Mouse (Mus musculus) forebrain, embryonic 11.5 days (tissue): ENCODE data around the gene Slc43a1. TPM values are rescaled to one million over a fixed set of nuclear protein-coding genes. Genes with fewer than 3 reads are reported as not detected.
A peak's percentile ranks its signal among the peaks of the same experiment; 100 is the strongest.

Experiments
- ATAC-seq: fragments of 200-750 bp; cut with Nextera tagmentation; replicated peaks from 2 replicates; pipeline ENCODE4 v1.8.0; 2017; ENCODE audit warnings: moderate TSS enrichment; ENCODE audit not compliant: low FRiP score
- DNase-seq: peaks from one replicate; pipeline ENCODE4 v3.0.0-alpha.2; 2017; ENCODE audit warnings: low spot score
- H3K27ac ChIP-seq: fragments of 300-500 bp; sonication (generic); 2 replicates; pipeline ENCODE4 v1.5.1; 2014; ENCODE audit warnings: low read depth, low read length
- H3K27me3 ChIP-seq: fragments of 300-500 bp; sonication (generic); 2 replicates; pipeline ENCODE4 v1.6.1; 2014; ENCODE audit warnings: mild to moderate bottlenecking, low read length, mixed read lengths; ENCODE audit not compliant: control insufficient read depth, insufficient read depth
- H3K36me3 ChIP-seq: fragments of 300-500 bp; sonication (generic); 2 replicates; pipeline ENCODE4 v1.6.1; 2014; ENCODE audit warnings: mild to moderate bottlenecking, low read length, moderate library complexity, mixed read lengths; ENCODE audit not compliant: control insufficient read depth, insufficient read depth
- H3K4me1 ChIP-seq: fragments of 300-500 bp; sonication (generic); replicated peaks from 2 replicates; pipeline ENCODE4 v1.6.1; 2014; ENCODE audit warnings: low read length, mixed read lengths; ENCODE audit not compliant: control insufficient read depth, insufficient read depth
- H3K4me2 ChIP-seq: fragments of 300-500 bp; sonication (generic); 2 replicates; pipeline ENCODE4 v1.6.1; 2014; ENCODE audit warnings: low read depth, mild to moderate bottlenecking, low read length, moderate library complexity, mixed read lengths; ENCODE audit not compliant: severe bottlenecking
- H3K4me3 ChIP-seq: fragments of 300-500 bp; sonication (generic); 2 replicates; pipeline ENCODE4 v1.5.1; 2014; ENCODE audit warnings: low read depth, low read length
- H3K9ac ChIP-seq: fragments of 300-500 bp; sonication (generic); 2 replicates; pipeline ENCODE4 v1.6.1; 2014; ENCODE audit warnings: low read length
- H3K9me3 ChIP-seq: fragments of 300-500 bp; sonication (generic); 2 replicates; pipeline ENCODE4 v1.6.1; 2016; ENCODE audit warnings: low read length, mixed read lengths; ENCODE audit not compliant: control insufficient read depth
- WGBS: fragments of 180-500 bp; shearing (Covaris S2); extraction: QIAGEN DNeasy Blood & Tissue Kit; methylation state at CpG from one replicate; pipeline ENCODE4 v1.1.7; 2014; 5-methylcytosine and 5-hydroxymethylcytosine counted together
- polyA plus RNA-seq: library from polyadenylated mRNA; unstranded; fragments of >200 nt; fragmentation: Nextera tagmentation; extraction: Ambion mirVana; gene quantifications from 2 replicates; pipeline ENCODE4 v1.2.1, GENCODE M21; 2014

Slc43a1 gene
- polyA plus RNA-seq, 1 experiment from 2014 or later = 22.0 TPM

DNA sequence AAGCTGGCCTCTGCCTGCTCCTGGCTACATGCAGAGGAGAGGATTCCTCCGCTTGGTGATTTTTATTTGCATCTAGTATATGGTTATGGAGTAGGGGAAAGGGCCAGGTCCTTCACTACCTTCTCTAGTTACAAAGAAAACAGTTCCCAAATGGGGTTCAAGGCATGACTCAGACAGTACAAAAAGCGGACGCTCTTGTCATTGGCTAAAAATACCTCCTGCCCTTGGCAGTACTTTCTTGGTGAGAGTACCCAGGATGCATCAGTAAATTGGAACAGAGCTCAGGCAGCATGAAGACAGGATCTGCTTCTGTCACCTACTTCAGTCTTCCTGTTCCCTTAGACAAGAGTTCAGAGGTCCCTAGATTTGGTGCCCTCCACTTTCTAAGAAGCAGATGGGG lies 18.8 kb upstream of the Slc43a1 start:
- no peak for ATAC-seq
- no peaks in the 10 kb centered on the region for H3K9me3 ChIP-seq
- no peak overlapping the region for H3K4me3 ChIP-seq
- DNase-seq = no peak
- no peaks in the 10 kb centered on the region for H3K27me3 ChIP-seq
- H3K36me3 ChIP-seq = no peaks in the 10 kb centered on the region
- no peaks in the 10 kb centered on the region for H3K4me1 ChIP-seq
- H3K4me2 ChIP-seq = no peak overlapping the region
- 67% methylated on average over 3 of the region's 3 CpGs for WGBS
- no peak overlapping the region for H3K9ac ChIP-seq
- H3K27ac ChIP-seq = no peak overlapping the region

DNA sequence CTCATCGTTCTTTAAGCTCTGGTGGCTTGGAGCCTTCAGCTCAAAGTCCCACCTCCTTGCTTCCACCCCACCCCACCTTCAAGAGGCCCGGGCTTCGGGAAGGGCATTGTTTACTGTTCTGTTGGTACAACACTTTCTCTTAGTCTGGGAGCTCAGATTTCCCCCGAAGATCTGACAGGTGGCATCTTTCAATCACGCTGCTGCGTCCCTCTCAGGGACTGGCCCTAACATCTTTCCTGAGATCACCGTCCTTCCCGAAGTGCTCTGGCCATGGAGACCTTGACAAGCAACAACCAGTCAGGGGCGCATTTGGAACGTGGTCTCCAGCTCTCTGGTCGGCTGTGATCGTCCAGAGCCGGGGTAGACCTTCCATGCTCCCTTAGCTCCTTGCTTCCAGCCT lies 16.1 kb upstream of the Slc43a1 start, which contains the start of gene Smtnl1:
Gene Smtnl1 (minus strand): TSS at position 101 of the 400 bp plus-strand sequence.
- no peak within 1 kb of the TSS for H3K4me2 ChIP-seq
- 71% methylated on average over 13 of the region's 13 CpGs for WGBS
- ATAC-seq (no peak), DNase-seq (no peak)
- H3K27ac ChIP-seq = no peak within 1 kb of the TSS
- H3K36me3 ChIP-seq = no peaks in the 10 kb centered on the region
- H3K4me1 ChIP-seq = no peaks in the 10 kb centered on the region
- H3K4me3 ChIP-seq = no peak within 1 kb of the TSS
- H3K9me3 ChIP-seq = no peaks in the 10 kb centered on the region
- H3K27me3 ChIP-seq = no peaks in the 10 kb centered on the region
- no peak within 1 kb of the TSS for H3K9ac ChIP-seq

- H3K4me2 ChIP-seq = no peak overlapping the region
- WGBS = 51% methylated on average over 2 of the region's 2 CpGs
- no peak for ATAC-seq
- no peaks in the 10 kb centered on the region for H3K36me3 ChIP-seq
- H3K27me3 ChIP-seq = no peaks in the 10 kb centered on the region
- no peak for DNase-seq
- H3K27ac ChIP-seq = no peak overlapping the region
- no peaks in the 10 kb centered on the region for H3K9me3 ChIP-seq
- no peak overlapping the region for H3K9ac ChIP-seq
- H3K4me3 ChIP-seq = no peak overlapping the region
- no peaks in the 10 kb centered on the region for H3K4me1 ChIP-seq
Measured at GRCm38 (mm10) chr2:84823237-84823636, 15.4 kb upstream of the Slc43a1 start.

DNA sequence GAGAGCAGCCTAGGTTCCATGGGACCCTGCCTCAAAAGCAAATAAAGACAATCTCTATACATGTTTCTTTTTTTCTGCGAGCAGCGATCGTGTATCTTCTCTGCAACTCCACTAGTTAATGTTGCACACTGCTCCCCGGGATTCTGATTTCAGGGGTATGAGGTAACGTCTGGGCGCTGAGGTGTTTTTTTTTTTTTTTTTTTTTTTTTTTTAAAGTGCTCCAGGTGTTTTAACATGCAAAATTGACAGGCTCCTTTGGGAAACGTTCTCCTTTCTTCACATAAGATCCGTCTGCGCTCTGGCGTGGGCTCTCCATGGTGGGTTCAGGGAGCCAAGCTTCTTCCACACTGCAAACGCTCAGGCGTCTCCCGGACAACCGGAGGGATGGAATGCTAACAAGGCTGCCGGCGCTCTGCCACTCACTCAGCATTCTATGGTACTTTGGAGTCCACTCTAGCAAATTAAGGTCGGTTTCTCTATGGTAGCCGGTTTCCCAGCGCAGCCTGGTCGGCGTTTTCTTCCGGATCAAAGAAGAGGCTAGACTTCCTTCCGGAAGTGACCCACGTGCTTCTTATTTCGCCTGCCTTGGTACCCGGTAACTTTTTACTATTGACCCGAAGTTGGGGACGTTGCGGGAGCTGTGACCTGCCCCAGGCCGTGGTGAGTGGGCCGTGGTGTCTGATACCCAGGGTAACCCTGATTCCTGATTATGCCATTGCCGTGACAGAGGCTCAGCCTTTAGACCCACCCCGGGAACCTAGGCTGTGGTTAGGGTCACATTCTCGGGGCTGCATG lies 12.0 kb upstream of the Slc43a1 start, which contains the start of gene Timm10:
Gene Timm10 (plus strand): TSS at position 510 of the 795 bp plus-strand sequence.
- WGBS = under 1% methylated on average over 34 of the region's 34 CpGs
- Histone ChIP-seq H3K36me3 (no peaks in the 10 kb centered on the region; the same call in 1 of the 2 replicates), H3K9me3 (no peaks in the 10 kb centered on the region), H3K9ac (peak within 1 kb of the TSS; percentile 65), H3K4me3 (peak within 1 kb of the TSS; percentile 72), H3K27me3 (no peaks in the 10 kb centered on the region), H3K27ac (no peak within 1 kb of the TSS), H3K4me1 (no peaks in the 10 kb centered on the region), H3K4me2 (peak within 1 kb of the TSS; percentile 96)
- peak; percentile 94 for DNase-seq
- peak; percentile 91 for ATAC-seq

GRCm38 (mm10) chr2:84827283-84827920 lies 11.2 kb upstream of the Slc43a1 start:
- peak overlapping the region; percentile 65 for H3K9ac ChIP-seq
- H3K27me3 ChIP-seq = no peaks in the 10 kb centered on the region
- H3K4me3 ChIP-seq = peak overlapping the region; percentile 72
- H3K36me3 ChIP-seq = no peaks in the 10 kb centered on the region; the same call in 1 of the 2 replicates
- no peaks in the 10 kb centered on the region for H3K4me1 ChIP-seq
- H3K4me2 ChIP-seq = peak overlapping the region; percentile 96
- H3K9me3 ChIP-seq = no peaks in the 10 kb centered on the region
- H3K27ac ChIP-seq = no peak overlapping the region
- ATAC-seq = peak; percentile 35
- DNase-seq = no peak
- under 1% methylated on average over 29 of the region's 29 CpGs for WGBS

DNA sequence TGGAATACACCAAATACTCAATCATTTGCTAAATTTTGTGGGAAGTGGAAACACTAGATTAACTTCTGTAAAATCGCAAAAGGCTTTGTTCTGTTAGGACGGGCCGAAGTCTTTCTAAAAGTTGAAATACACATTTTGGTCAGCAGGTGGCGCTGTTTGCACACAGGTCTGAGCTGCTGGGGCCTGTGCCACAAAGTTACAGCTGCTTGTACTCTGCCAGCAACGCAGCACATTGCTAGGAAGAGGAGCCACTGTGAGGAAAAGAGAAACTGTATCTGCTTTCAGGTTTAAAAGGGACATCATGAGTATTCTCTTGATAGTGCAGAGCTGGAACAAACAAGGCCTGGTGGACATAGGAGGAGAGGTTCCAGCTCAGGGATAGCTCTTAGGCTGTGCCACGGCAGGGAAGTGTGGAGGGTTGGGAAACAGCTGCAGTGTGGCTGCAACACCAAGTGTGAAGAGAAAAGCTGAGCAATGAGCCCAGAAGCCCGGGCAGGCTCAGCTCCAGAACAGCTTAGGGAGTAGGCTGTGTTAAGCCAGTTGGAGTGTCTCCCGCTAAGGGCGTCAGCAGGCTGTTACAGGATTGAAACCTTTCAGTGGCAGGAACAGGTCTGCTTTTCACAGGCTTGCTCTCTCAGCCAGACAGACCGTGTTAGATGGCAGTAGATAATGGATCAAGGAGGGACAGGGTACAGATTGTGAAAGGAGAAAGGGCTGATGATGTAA lies 6.8 kb upstream of the Slc43a1 start:
- no peaks in the 10 kb centered on the region for H3K4me1 ChIP-seq
- no peaks in the 10 kb centered on the region for H3K9me3 ChIP-seq
- no peaks in the 10 kb centered on the region; the same call in 1 of the 2 replicates for H3K36me3 ChIP-seq
- H3K27me3 ChIP-seq = no peaks in the 10 kb centered on the region
- WGBS = 39% methylated on average over 10 of the region's 10 CpGs
- H3K4me3 ChIP-seq = no peak overlapping the region
- H3K27ac ChIP-seq = no peak overlapping the region
- H3K4me2 ChIP-seq = no peak overlapping the region
- ATAC-seq (peak; percentile 63), DNase-seq (peak; percentile 86)
- H3K9ac ChIP-seq = no peak overlapping the region; the same call in 1 of the 2 replicates

- H3K27me3 ChIP-seq = peaks cover 5% of the 10 kb centered on the region; the same call in 1 of the 2 replicates
- no peak overlapping the region for H3K27ac ChIP-seq
- no peak overlapping the region for H3K9ac ChIP-seq
- no peak overlapping the region for H3K4me3 ChIP-seq
- ATAC-seq = no peak
- H3K36me3 ChIP-seq = no peaks in the 10 kb centered on the region
- no peaks in the 10 kb centered on the region for H3K9me3 ChIP-seq
- DNase-seq = no peak
- peaks cover 7% of the 10 kb centered on the region; the same call in 1 of the 2 replicates for H3K4me1 ChIP-seq
- no peak overlapping the region for H3K4me2 ChIP-seq
- 74% methylated on average over 8 of the region's 8 CpGs for WGBS
Measured at GRCm38 (mm10) chr2:84837107-84837506, 1.5 kb upstream of the Slc43a1 start.

DNA sequence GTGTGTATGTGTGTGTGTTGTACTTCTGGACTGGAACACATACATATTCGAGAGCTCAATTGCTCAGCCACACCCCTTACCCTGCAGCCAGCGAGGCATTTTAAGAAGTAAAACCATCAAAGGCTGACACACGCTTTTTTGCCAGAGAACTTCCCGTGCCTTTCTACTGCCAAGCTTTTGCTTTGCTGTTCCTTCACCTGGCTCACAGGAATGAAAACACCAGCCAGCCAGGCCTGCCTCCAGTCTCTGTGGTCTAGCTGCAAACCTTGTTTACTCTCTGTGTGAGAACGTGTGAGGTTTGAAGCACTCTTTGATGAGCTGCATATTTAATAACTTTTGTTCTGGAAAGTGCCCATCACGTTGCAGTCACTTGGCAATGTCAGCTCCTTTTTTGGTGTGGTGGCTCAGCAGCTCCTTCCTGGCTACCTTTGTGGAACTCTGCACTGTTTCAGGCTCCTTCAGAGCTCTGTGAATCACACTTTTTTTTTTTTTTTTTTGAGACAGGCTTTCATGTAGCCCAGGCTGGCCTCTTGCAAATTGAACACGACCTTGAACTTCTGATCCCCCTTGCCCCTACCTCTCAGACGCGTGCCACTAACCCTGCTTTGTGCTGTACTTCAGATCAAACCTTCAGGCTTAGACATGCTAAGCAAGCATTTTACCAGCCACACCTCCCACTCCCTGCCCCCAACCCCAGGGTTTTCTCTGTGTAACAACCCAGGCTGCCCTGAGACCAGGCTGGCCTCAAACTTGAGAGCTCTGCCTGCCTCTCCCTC lies 645 bp upstream of the Slc43a1 start:
- no peak for ATAC-seq
- Histone ChIP-seq H3K27me3 (peaks cover 5% of the 10 kb centered on the region; the same call in 1 of the 2 replicates), H3K36me3 (no peaks in the 10 kb centered on the region), H3K9me3 (no peaks in the 10 kb centered on the region), H3K27ac (no peak overlapping the region), H3K9ac (no peak overlapping the region), H3K4me3 (no peak overlapping the region), H3K4me1 (peaks cover 7% of the 10 kb centered on the region; the same call in 1 of the 2 replicates), H3K4me2 (no peak overlapping the region; the same call in 1 of the 2 replicates)
- WGBS = 38% methylated on average over 9 of the region's 9 CpGs
- DNase-seq = no peak
